Mouse (Mus musculus) kidney, adult 11 months (tissue): Measurements from ENCODE around the gene Ganab.
A peak's percentile ranks its signal among the peaks of the same experiment; 100 is the strongest.
"Not testable (repeated sequence)": the region's sequence is repeated elsewhere in the genome, so short reads cannot be mapped to it uniquely, and the experiment has no call there.

ENCODE experiments used
- DNase-seq: peaks from one replicate; pipeline ENCODE4 v3.0.0; 2022

Gene Ganab

DNA sequence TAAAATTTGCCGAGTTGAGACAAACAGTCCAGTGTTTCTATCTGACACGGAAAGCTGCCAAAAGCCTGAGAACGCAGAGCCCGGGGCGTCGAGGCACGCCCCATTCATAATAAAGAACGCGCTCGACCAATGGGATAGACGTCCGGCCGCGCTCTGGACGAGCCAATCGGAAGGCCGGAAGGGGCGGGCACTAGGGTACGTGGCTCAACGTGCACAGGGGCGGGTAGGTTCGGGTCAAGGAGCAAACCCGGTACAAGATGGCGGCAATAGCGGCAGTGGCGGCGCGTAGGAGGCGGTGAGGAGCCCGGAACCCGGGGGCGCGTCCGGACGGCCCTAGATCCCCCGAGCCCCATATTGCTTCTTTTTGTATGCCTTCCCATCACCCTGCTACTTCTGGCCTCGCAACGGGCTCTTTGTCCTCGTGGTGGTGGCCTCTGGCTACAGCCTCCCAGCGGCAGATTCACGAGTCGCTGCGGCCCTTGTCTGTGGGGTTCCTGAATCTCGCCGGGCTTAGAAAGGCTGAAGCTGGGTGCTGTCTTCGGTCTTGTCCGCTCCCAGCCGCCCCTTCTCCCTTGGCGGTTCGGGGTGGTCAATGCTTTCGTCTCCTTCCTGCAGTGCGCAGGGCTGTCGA is at the start of gene Ganab:
TSS of gene Ganab (plus strand) at position 207 of the 631 bp plus-strand sequence.
- DNase-seq = peak; percentile 96

DNA sequence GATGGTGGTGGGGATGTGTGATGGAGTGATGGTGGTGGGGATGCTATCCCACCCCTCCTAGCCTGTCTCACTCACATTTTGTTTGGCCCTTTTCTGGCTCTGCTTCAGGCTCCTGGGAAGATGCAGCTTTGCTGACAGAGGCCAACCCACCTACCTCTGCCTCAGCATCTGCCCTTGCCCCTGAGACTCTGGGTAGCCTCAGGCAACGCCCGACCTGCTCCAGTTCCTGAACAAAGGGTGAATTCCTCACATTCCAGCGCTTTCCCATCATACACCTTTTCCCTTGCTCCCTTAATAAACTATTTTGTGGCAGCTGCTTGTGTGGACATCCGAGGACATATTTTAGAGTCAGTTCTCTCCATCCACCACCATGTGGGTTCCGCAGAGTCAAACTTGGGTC is 49.5 kb upstream of the Ganab start:
- no peak for DNase-seq

DNA sequence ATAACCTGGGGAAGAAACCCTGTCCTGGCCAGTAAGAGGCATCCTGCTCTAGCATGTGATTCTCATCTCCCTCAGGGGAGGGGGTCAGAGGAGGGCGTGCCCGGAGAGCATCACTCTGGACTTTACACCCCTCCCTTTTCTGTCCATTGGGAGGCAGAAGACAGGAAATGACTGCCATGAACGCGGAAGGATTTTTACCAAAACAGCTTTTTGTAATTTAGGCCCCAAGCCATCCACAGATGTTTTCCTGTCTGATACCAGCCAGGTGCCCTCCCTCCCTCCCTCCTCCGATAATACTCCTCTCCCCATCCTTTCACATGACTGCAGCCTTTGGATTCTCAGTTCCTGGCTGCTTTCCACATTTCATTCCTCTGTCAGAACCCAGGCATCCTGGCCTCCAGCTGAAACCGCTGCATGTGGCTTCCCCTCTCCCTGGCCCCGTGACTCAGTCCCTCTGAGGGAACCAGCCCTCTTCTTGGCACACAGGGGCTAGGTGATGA is 47.4 kb upstream of the Ganab start, which contains the start of gene Lrrn4cl:
TSS of gene Lrrn4cl (plus strand) at position 367 of the 500 bp plus-strand sequence.
- no peak for DNase-seq

DNA sequence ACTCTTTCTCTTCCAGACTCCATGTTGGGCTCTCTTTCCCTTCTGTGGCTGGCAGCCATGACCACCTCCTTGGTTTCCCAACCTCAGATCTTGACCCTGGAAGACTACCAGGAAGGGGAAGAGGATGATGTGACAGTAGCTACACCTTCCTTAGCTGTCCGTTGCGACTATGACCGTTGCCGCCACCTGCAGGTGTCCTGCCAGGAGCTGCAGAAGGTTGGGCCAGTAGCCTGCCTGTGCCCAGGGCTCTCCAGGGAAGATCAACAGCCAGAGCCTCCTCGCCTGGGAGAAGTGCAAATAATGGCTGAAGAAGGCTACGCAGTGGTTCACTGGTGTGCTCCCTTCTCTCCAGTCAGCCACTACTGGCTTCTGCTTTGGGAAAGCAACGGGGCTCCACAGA is 46.2 kb upstream of the Ganab start:
- DNase-seq = no peak

DNA sequence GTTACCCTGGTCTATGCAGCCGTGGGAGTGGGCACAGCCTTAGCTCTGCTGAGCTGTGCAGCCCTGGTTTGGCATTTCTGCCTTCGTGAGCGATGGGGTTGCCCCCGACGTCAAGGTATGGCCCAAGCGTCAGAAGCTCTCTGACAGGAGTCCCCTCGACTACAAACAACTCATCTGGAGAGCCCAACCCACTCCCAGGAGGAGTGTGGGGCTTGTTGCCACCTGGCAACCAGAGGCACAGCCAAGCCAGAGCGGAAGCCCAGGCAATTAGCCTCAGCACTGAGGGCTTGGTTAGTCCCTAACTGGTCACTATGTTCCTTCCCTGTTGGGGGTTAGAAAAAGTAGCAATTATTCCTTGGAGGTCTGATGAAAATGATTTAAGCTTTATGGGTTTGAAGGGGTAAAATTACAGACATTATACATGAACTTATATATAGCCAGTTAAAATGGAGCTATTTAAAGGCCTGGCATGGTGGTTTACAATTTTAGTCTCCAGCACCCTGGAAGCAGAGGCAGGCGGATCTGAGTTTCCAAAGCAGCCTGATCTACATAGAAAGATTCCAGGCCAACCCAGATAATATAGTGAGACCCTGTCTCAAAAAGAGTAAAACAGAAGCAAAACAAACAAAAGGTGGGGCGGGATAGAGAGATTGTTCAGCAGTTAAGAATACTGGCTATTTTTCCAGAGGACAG is 45.5 kb upstream of the Ganab start:
- DNase-seq = no peak

DNA sequence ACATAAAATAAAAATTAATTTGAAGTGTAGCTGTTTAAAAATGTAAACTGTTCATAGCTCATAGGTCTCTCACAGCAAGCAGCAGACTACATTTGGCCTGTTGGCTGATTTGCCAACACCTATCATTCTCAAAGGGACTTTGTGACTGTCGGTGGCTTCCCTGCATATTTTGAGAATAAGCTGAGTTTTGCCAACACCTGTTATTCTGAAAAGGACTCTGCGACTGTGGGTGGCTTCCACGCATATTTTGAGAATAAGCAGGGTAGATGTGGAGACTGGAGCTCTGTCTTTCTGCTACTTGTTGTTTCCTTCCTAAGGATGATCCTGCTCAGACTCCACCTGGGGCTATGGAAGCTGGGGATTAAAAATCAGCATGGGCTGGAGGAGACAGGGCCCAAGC is 44.8 kb upstream of the Ganab start:
- DNase-seq = no peak

DNA sequence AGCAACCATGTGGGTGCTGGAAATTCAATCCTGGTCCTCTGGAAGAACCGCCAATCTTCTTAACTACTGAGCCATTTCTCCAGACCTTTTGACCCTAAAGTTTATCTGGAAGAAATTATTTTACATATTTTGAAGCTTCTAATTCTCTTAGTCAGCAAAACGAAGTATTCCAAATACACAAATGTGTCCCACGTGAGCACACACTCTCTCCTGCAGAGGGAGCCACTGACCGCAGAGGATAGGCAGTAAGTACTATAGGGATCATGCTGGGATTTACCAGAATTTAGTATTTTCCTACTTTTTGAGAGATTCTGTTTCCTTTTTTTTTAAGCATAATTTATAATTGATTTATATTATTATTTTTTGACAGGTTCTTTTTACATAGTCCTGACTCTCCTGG is 40.2 kb upstream of the Ganab start:
- DNase-seq = peak; percentile 45

DNA sequence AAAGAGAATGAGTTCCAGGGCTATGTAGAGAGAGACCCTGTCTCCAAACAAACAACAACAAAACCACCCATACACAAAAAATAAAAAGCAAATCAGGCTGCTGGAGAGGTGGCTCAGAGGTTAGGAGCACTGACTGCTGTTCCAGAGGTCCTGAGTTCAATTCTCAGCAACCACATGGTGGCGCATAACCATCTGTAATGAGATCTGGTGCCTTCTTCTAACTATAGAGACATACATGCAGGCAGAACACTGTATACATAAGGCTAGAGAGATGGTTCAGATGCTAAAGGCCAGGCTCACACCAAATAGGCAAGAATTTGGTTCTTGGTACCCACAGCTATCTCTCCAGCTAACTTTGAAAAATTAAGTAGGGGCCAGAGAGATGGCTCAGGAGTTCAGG is 38.9 kb upstream of the Ganab start:
- no peak for DNase-seq

DNA sequence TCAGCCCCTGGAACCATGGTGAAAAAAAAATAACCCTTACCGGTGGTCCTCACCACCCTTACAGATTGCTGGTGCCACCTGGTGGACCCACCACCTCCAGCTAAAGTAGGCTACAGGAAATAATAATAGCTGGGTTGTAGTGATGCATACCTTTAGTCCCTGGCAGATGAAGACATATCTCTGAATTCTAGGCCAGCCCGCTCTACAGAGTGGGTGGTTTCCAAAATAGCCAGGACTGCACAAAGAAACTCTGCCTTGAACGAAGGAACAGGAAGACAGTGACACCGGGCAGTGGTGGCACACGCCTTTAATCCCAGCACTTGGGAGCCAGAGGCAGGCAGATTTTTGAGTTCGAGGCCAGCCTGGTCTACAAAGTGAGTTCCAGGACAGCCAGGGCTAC is 33.6 kb upstream of the Ganab start:
- DNase-seq = no peak

DNA sequence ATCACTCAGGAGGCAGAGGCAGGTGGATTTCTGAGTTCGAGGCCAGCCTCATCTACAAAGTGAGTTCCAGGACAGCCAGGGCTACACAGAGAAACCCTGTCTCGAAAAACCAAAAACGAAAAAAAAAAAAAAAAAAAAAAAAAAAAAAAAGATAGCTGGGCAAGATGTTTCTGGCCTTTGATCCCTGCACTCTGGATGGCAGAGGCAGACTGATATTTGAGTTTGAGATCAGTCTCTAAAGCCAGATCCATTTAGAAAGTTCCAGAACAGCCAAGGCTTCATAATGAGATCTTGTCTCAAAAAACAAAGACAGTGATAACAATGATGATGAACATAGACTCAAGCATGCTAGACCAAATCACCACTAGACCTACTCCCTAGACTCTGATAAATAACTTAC is 27.5 kb upstream of the Ganab start:
- DNase-seq = not testable (repeated sequence)

DNA sequence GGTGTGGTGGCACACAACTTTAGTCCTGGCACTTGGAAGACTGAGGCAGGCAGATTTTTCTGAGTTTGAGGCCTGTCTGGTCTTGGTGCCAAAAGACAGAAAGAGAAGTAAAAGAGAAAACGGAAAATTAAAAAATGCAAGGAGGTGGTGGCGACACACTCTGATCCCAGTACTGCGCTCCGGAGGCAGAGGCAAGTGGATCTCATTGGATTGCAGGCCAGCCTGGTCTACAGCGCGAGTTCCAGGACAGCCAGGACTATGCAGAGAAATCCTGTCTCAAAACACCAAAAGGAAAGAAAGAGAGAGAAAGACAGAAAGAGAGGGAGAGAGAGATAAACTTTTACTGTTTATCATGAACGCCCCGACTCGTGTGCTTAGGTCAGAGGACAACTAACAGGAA is 27.0 kb upstream of the Ganab start:
- DNase-seq = no peak

DNA sequence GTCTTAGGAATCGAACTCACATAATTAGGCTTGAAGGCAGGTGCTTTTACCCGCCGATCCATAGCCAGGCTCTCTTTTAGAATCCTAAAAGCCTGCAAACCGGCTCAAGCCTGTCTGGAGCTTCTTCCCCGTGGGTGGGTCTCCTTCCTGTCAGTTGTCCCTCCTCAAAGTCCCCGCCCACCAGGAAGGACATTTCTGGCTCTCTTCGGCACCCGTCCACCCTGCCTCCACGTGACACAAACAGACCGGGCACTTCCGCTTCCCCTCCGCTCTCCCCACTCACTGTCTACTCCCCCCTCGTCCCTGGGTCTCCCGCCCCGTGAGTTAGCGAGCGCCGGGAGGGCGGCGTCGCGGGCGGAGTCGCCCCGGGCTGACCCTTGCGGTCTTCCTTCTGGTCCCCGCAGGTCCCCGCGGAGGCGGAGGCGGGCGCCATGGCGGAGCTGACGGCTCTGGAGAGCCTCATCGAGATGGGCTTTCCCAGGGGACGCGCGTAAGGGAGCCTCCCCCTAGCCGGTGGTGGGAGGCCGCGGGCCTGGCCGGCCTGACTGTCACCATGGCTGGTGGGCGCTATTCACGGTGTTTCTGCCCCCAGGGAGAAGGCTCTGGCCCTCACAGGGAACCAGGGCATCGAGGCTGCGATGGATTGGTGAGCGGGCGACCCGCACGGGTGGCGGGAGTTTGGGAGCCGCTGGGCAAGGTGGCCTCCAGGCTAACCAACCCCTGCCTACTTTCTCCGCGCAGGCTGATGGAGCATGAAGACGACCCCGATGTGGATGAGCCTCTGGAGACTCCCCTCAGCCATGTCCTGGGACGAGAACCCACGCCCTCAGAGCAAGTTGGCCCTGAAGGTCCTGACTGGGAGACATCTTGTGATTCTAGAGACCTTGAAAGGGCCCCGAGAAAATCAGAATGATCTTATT is 26.3 kb upstream of the Ganab start, which contains the start of gene Ubxn1:
TSS of gene Ubxn1 (plus strand) at position 230 of the 920 bp plus-strand sequence.
- DNase-seq = peak; percentile 98

DNA sequence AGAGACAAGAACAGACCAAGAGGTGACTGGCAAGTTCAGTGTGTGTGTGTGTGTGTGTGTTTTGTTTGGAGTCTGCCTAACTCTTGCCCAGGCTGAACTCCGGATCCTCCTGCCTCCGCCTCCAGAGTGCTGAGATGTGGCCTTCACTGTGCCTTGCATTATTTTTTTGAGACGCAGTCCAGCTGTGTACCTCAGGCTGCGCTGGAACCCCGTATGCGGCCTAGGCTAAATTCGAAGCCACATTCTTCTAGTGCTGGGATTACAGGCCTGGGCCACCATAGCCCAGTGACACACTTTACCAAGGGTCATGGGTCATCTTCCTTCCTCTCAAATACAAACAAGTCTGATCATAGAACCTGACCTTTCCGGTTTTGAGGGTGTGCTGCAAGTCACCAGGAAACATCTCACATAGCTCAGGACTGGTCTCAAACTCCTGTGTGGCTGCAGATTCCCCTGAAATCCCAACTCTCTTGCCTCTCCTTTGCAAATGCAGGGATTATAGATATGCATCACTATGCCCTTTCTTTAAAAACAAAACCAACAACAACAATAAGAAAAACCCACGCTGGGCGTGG is 25.5 kb upstream of the Ganab start:
- DNase-seq = no peak

DNA sequence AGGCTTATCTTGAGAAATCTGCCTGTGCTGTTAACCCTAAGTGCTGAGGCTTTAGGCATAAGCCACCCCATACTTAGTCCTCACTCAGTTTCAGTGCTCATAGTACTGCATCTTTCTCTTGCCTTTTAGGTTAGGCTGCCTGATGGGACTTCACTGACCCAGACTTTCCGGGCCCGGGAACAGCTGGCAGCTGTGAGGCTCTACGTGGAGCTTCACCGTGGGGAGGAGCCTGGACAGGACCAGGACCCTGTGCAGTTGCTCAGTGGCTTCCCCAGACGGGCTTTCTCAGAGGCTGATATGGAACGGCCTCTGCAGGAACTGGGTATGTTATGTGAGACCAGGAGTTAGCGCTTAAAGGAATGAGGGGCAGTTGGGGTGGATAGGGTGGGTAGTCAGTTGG is 22.8 kb upstream of the Ganab start:
- DNase-seq = no peak

DNA sequence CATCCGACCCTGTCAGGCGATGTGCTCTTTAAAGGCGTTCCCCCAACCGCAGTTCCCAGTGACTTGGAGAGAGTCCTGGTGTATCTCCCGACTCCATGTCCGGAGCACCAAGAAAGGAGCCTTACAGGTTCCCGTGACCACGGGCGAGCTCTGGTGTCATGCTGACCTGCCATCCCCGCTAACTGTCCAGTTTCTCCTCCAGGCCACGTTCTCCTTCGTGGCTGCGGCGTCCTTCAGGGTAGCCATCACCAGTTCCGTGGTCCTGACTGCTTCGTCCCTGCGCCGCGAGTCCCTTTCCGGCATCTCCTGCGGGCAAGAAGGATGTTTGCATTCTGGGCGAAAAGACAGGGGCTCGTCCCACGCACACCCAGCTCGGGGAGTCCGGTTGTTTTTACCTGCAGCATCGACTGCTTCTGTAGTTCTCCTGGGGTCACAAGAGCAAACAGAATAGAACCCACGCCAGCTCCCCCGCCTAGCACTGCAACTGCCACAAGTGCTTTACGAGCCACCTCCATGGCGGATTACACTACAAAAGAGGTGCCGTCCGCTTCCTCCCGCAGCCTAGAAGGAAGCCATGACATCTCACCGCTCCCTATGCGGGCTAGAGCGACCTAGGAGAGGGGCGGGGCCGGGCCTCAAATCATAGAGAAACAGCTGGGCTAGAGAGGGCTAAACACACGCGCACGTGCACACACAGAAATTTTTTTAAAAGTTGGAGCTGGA is 17.4 kb upstream of the Ganab start, which contains the start of gene Uqcc3:
TSS of gene Uqcc3 (minus strand) at position 613 of the 723 bp plus-strand sequence.
- peak; percentile 91 for DNase-seq

DNA sequence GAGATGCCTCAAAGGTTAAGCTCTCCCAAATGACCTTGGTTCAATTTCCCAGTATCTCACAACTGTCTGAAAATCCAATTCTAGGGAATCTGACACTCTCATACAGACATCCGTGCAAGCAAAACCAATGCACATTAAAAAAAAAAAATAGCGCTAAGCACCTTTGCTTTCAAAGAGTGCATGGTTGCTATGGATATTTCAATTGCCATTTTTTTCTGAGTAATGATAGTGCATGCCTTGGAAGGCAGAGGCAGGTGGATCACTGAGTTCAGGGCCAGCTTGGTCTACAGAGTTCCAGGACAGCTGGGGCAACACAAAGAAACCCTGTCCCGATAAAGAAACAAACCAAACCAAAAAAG is 16.9 kb upstream of the Ganab start:
- DNase-seq = no peak

DNA sequence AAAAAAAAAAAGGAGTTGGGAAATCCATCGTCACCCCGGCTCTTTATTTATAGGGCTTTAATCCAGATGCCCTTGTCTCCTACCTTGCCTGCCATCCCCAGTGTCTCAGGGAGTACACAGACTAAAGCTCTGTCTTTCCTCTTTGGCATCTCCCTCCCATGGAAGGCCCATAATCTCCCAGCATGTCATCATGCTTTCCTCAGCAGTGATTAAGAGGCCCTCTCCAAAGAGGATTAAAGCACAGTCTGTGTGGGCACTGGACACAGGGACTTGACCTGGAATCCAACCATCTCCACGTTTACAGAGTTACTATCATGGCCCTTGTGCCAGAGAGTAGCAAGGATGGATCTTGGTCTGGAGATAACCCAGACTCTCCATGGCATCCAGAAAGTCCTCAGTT is 14.3 kb upstream of the Ganab start, which contains the start of the genes Lbhd1 and Gm49403:
TSS of gene Lbhd1 (plus strand) at position 117 of the 400 bp plus-strand sequence.
TSS of gene Gm49403 (plus strand) at position 315 of the 400 bp plus-strand sequence.
- DNase-seq = no peak

DNA sequence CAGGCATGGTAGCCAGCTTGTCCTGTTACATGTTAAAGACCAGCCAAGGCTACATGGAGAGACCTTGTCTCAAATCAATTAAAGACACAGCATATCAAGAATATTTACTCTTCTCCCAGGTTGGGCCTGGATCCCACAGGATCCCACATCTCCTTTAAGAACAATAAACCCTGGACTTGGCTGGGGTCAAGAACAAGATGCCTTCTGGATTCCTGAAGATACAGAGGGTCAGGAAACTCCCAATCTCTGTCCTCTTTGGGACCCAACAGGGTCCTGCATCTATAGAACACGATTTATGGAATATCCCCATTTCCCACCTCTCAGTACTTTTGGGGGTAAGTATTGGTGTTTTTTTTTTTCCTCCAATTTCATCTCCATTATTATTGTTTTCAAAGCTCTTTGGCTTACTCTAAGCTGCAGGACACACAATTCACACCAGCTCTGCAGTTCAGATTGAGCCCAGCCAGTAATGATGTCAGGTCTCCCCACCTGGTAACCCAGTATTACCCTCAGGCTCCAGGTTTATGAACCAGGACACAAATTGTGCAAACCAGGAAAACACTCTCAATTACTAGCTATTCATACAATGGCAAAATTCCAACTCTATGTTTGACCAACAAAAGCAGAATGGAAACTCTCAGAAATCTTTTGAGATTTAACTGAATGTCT is 10.8 kb upstream of the Ganab start:
- no peak for DNase-seq

DNA sequence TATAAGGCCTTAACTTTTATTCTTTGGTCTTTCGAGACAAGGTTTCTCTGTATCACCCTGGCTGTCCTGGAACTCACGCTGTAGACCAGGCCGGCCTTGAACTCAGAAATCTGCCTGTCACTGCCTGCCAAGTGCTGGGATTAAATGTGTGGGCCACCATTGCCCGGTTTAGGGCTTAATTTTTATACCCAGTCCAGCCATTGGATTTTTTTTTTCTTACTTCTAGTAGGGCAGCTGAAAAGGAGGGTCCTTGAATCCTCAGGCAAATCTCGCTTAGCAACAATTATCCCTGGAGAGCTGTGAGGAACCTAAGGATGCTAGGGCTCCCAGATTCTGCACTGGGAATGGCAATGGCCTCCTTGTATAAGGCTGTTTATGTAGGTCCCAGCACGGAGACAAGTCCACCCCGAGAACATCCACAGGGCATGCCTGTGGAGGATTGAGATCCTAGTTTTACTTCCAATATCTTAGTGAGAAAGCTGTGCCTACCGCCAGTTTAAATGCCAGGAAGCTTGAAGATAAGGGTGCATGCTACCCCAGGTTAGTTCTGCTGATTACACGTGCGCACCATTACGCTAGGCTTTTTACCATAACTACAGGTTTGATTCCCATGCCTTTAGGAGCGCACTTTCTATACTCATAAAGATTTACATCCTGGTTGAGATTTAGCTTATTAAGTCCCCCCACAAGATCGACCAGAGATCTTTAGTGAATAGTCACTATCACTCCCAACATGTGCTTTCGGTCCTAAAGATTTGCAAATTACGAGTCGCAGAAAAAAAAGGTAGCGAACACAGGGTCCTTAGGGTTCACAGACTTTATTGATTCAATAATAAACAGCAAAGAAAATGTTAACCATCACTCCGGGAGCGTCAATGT is 10.0 kb upstream of the Ganab start:
- DNase-seq = no peak
